Mouse (Mus musculus) stomach, embryonic 15.5 days (tissue): ENCODE data around the gene Rps23. TPM values are rescaled to one million over a fixed set of nuclear protein-coding genes. Genes with fewer than 3 reads are reported as not detected.
"Not testable (repeated sequence)": the region's sequence is repeated elsewhere in the genome, so short reads cannot be mapped to it uniquely, and the experiment has no call there.

Experiments used
- ATAC-seq: fragments of 200-750 bp; cut with Nextera tagmentation; 2 replicates; pipeline ENCODE4 v1.8.0; 2017; ENCODE audit warnings: low read depth, moderate number of reproducible peaks, moderate TSS enrichment; ENCODE audit not compliant: insufficient read depth, low FRiP score
- H3K27ac ChIP-seq: fragments of 300-500 bp; sonication (generic); 2 replicates; pipeline ENCODE4 v1.5.1; 2015; ENCODE audit warnings: mild to moderate bottlenecking, inconsistent platforms
- H3K27me3 ChIP-seq: fragments of 300-500 bp; sonication (generic); replicated peaks from 2 replicates; pipeline ENCODE4 v1.6.1; 2015; ENCODE audit warnings: inconsistent platforms
- H3K36me3 ChIP-seq: fragments of 300-500 bp; sonication (generic); 2 replicates; pipeline ENCODE4 v1.6.1; 2015; ENCODE audit warnings: inconsistent platforms
- H3K4me1 ChIP-seq: fragments of 300-500 bp; sonication (generic); 2 replicates; pipeline ENCODE4 v1.6.1; 2015; ENCODE audit warnings: inconsistent platforms
- H3K4me2 ChIP-seq: fragments of 300-500 bp; sonication (generic); 2 replicates; pipeline ENCODE4 v1.6.1; 2015; ENCODE audit warnings: mild to moderate bottlenecking, inconsistent platforms
- H3K4me3 ChIP-seq: fragments of 300-500 bp; sonication (generic); replicated peaks from 2 replicates; pipeline ENCODE4 v1.5.1; 2015; ENCODE audit warnings: inconsistent platforms
- H3K9ac ChIP-seq: fragments of 300-500 bp; sonication (generic); 2 replicates; pipeline ENCODE4 v1.6.1; 2015; ENCODE audit warnings: inconsistent platforms
- H3K9me3 ChIP-seq: fragments of 300-500 bp; sonication (generic); 2 replicates; pipeline ENCODE4 v1.6.1; 2016; ENCODE audit warnings: inconsistent platforms
- WGBS: fragments of 180-500 bp; shearing (Covaris S2); methylation state at CpG from one replicate; pipeline ENCODE4 v1.1.7; 2015; 5-methylcytosine and 5-hydroxymethylcytosine counted together
- polyA plus RNA-seq: library from polyadenylated mRNA; unstranded; fragments of >200 nt; fragmentation: Nextera tagmentation; extraction: Ambion mirVana; gene quantifications from 2 replicates; pipeline ENCODE4 v1.2.1, GENCODE M21; 2015

Rps23 gene
- polyA plus RNA-seq, 1 experiment from 2014 or later: 210 TPM

DNA sequence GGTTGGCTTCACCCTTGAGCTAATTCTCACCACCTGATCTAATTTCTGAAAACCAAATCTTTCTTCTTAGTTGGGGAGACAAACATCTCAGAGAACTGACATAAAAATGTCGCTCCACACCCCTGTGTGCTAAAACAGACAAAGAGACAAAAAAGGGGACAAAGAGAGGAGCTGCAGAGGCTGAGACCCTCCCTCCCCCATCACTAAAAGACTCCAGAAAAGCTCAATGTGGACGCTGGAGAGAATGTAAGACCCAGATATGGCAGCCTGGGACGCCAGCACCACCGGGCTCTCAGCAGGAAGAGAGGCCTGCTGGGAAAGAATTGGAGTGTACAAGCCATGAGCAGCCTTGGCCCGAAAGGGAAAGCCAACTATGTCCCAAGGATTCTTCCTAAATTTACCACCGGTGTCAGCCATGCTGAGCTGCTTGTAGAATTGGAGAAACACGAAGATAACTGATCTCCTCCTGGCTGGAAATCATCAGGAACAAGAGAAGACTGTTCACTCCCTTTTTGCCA lies 9.0 kb upstream of the Rps23 start:
- 55% methylated on average over 7 of the region's 7 CpGs for WGBS

GRCm38 (mm10) chr13:90914721-90915120 lies 8.0 kb upstream of the Rps23 start:
- no peak overlapping the region for H3K4me3 ChIP-seq
- no peak overlapping the region for H3K27ac ChIP-seq
- no peaks in the 10 kb centered on the region for H3K4me1 ChIP-seq
- no peaks in the 10 kb centered on the region for H3K9me3 ChIP-seq
- H3K4me2 ChIP-seq: no peak overlapping the region
- H3K9ac ChIP-seq: no peak overlapping the region
- no peaks in the 10 kb centered on the region for H3K27me3 ChIP-seq
- 91% methylated on average over 4 of the region's 4 CpGs for WGBS
- no peaks in the 10 kb centered on the region for H3K36me3 ChIP-seq
- no peak for ATAC-seq

More for the DNA sequence above, 9.0 kb upstream of the Rps23 start:
- no peak for ATAC-seq
- no peaks in the 10 kb centered on the region for H3K36me3 ChIP-seq
- H3K9me3 ChIP-seq: no peaks in the 10 kb centered on the region
- H3K27ac ChIP-seq: no peak overlapping the region
- H3K4me1 ChIP-seq: no peaks in the 10 kb centered on the region
- H3K9ac ChIP-seq: no peak overlapping the region
- no peaks in the 10 kb centered on the region for H3K27me3 ChIP-seq
- no peak overlapping the region for H3K4me2 ChIP-seq
- no peak overlapping the region for H3K4me3 ChIP-seq

DNA sequence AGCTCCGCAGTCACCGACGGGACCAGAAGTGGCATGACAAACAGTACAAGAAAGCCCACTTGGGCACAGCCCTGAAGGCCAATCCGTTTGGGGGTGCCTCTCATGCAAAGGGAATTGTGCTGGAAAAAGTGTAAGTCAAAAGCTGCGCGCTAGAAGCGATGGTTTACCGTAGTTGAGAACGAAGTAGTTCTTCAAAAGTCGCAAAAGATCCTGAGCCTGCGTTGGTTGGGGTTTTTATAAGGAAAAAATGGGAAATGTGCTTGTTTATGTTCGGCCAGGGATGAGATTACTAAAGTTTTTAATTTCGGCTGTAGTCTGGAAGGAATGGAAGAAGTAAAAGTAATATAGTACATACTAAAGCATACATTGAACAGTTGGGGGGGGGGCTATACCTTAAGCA lies 859 bp downstream of the Rps23 start:
- Histone ChIP-seq H3K9ac (peak overlapping the region; percentile 92), H3K4me2 (peak overlapping the region; percentile 52), H3K27ac (0 out of 2 replicates have a peak overlapping the region, but pooled peaks have one; percentile 86), H3K4me3 (peak overlapping the region; percentile 94), H3K36me3 (peaks cover 25% of the 10 kb centered on the region)
- under 1% methylated on average over 13 of the region's 13 CpGs for WGBS
- not testable (repeated sequence) for ATAC-seq, H3K9me3 ChIP-seq, H3K4me1 ChIP-seq, H3K27me3 ChIP-seq

- Histone ChIP-seq H3K4me1 (peaks cover 3% of the 10 kb centered on the region; the same call in 1 of the 2 replicates), H3K9me3 (no peaks in the 10 kb centered on the region), H3K27ac (peak overlapping the region; percentile 35; the same call in 1 of the 2 replicates), H3K4me2 (peak overlapping the region; percentile 52), H3K36me3 (peaks cover 25% of the 10 kb centered on the region), H3K4me3 (peak overlapping the region; percentile 94), H3K27me3 (no peaks in the 10 kb centered on the region), H3K9ac (peak overlapping the region; percentile 92; the same call in 1 of the 2 replicates)
- WGBS: 48% methylated on average over 9 of the region's 9 CpGs
- no peak for ATAC-seq
These were observed 1.3 kb downstream of the Rps23 start for GRCm38 (mm10) chr13:90924072-90924471.

- ATAC-seq: no peak
- Histone ChIP-seq H3K27ac (no peak overlapping the region), H3K9ac (no peak overlapping the region), H3K4me1 (peaks cover 3% of the 10 kb centered on the region; the same call in 1 of the 2 replicates), H3K9me3 (no peaks in the 10 kb centered on the region), H3K27me3 (no peaks in the 10 kb centered on the region), H3K36me3 (peaks cover 25% of the 10 kb centered on the region), H3K4me3 (no peak overlapping the region), H3K4me2 (no peak overlapping the region)
- WGBS: 80% methylated on average over 5 of the region's 5 CpGs
These were observed 2.4 kb downstream of the Rps23 start for GRCm38 (mm10) chr13:90925191-90925590.

- Histone ChIP-seq H3K36me3 (peaks cover 25% of the 10 kb centered on the region), H3K9ac (no peak overlapping the region), H3K9me3 (no peaks in the 10 kb centered on the region), H3K4me1 (peaks cover 3% of the 10 kb centered on the region; the same call in 1 of the 2 replicates), H3K27me3 (no peaks in the 10 kb centered on the region), H3K4me3 (no peak overlapping the region), H3K27ac (no peak overlapping the region), H3K4me2 (no peak overlapping the region)
- 75% methylated on average over 7 of the region's 7 CpGs for WGBS
- no peak for ATAC-seq
These were observed 3.5 kb downstream of the Rps23 start for GRCm38 (mm10) chr13:90926125-90926765.

DNA sequence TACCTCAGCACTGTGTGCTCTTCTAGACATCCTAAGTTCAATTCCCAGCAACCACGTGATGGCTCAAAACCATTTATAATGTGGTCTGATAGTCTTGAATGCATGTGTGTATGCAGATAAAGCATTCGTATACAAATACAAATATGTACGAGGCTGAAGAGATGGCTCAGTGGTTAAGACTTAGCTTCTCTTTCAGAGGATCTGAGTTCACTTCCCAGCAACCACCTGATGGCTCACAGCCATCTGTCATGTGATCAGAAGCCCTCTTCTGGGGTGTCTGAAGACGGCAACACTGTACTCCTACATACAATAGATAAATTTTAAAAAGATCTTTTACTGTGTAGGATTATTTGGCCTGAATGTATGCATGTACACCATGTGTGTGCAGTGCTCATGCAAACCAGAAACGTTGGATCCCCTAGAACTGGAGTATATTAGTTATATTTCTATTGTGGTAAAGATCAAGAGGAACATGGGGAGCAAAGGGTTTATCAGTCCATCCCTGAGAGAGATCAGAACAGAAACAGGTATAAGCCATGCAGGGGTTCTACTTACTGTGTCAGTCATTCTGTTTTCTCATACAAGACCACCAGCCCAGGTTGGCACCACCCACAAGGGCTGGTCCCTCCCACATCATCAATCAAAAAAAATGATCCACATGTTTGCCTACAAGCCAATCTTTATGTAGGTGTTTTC lies 4.3 kb downstream of the Rps23 start:
- Histone ChIP-seq H3K9ac (no peak overlapping the region), H3K27me3 (no peaks in the 10 kb centered on the region), H3K9me3 (no peaks in the 10 kb centered on the region), H3K4me1 (peaks cover 3% of the 10 kb centered on the region; the same call in 1 of the 2 replicates), H3K27ac (no peak overlapping the region), H3K4me2 (no peak overlapping the region), H3K4me3 (no peak overlapping the region), H3K36me3 (peaks cover 25% of the 10 kb centered on the region)
- 67% methylated on average over 5 of the region's 5 CpGs for WGBS
- ATAC-seq: no peak

DNA sequence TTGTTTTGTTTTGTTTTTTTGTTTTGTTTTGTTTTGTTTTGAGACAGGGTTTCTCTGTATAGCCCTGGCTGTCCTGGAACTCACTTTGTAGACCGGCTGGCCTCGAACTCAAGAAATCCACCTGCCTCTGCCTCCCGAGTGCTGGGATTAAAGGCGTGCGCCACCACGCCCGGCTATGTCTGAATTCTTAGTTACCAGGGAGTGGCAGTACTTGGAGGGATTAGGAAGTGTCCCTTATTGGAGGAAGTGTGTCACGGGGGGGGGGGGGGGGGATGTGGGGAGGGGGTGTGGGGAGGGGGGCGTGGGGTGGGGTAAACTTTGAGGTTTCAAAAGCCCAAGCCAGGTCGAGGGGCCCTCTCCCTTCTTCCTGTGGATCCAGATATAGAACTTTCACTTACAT lies 5.5 kb downstream of the Rps23 start:
- not testable (repeated sequence) for H3K4me1 ChIP-seq, H3K27me3 ChIP-seq, H3K27ac ChIP-seq, ATAC-seq, H3K4me3 ChIP-seq, H3K9ac ChIP-seq, H3K9me3 ChIP-seq, H3K4me2 ChIP-seq
- 83% methylated on average over 9 of the region's 10 CpGs for WGBS
- peaks cover 25% of the 10 kb centered on the region for H3K36me3 ChIP-seq

DNA sequence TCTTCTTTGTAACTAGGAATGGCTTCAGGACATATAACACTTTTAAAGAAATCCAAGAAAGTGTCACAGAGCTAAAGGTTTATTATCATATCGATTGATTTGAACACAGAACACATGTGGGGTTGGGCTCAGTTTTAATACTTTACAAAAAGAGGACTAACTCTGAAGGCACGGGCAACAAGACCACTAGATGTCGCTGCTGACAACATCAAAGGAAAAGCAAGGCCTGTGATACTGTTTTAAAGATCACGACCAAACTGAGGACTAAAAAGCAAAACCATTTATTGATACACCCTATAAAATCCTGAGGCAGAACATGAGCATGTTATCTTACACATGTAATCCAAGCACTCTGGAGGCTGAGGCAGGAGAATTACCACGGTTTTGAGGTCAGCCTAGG lies 7.1 kb downstream of the Rps23 start:
- Histone ChIP-seq H3K4me1 (no peaks in the 10 kb centered on the region), H3K27ac (no peak overlapping the region), H3K36me3 (peaks cover 23% of the 10 kb centered on the region), H3K27me3 (no peaks in the 10 kb centered on the region), H3K9ac (no peak overlapping the region), H3K9me3 (no peaks in the 10 kb centered on the region), H3K4me3 (no peak overlapping the region), H3K4me2 (no peak overlapping the region)
- 20% methylated on average over 5 of the region's 5 CpGs for WGBS
- no peak for ATAC-seq

DNA sequence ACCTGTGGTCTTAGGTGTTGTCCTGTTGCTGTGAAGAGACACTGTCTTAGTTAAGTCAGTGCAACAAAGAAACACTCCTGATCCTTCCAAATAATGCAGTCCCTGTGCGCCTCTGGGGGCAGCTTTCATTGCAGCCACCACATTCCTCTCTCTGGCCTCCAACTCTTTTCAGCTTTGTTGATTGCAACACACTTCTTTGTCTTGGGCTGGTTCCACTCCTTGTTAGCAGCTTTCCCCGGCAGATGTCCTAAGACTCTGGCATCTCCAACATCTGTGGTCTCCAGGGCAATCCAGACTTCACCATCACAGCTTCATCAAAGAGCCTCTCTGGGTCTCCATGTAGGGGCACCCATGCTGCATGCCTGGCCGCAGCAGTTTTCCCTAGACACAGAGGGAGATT lies 10.5 kb downstream of the Rps23 start:
- Histone ChIP-seq H3K4me1 (no peaks in the 10 kb centered on the region), H3K27me3 (no peaks in the 10 kb centered on the region), H3K36me3 (no peaks in the 10 kb centered on the region), H3K9ac (no peak overlapping the region), H3K27ac (no peak overlapping the region), H3K9me3 (no peaks in the 10 kb centered on the region), H3K4me3 (no peak overlapping the region), H3K4me2 (no peak overlapping the region)
- ATAC-seq: no peak
- 70% methylated on average over 3 of the region's 3 CpGs for WGBS

DNA sequence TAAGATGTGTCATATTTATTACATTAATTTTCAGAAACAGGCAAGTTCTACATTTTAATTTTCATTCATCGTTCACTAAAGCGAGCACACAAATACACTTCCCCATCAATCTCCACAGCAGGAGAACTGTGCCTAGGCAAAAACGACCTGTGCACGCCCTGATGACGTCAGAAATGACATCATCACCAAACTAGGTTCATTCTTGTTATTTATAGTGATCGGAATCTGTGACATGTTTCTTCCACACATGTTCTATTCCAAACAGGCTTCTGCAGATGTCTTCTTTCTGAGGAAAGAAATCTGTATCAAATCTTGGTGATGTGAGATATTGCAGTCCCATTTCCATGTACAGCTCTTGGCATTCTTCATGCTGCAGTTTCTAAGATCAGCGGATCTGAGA lies 13.1 kb downstream of the Rps23 start:
- no peaks in the 10 kb centered on the region for H3K36me3 ChIP-seq
- 79% methylated on average over 7 of the region's 7 CpGs for WGBS
- H3K27me3 ChIP-seq: no peaks in the 10 kb centered on the region
- H3K4me1 ChIP-seq: no peaks in the 10 kb centered on the region
- H3K27ac ChIP-seq: no peak overlapping the region
- no peaks in the 10 kb centered on the region for H3K9me3 ChIP-seq
- H3K4me2 ChIP-seq: no peak overlapping the region
- no peak overlapping the region for H3K4me3 ChIP-seq
- no peak for ATAC-seq
- H3K9ac ChIP-seq: no peak overlapping the region

- no peaks in the 10 kb centered on the region for H3K4me1 ChIP-seq
- H3K36me3 ChIP-seq: no peaks in the 10 kb centered on the region
- H3K9me3 ChIP-seq: no peaks in the 10 kb centered on the region
- H3K27me3 ChIP-seq: no peaks in the 10 kb centered on the region
- WGBS: 35% methylated on average over 6 of the region's 6 CpGs
- H3K27ac ChIP-seq: no peak overlapping the region
- H3K9ac ChIP-seq: no peak overlapping the region
- no peak overlapping the region for H3K4me2 ChIP-seq
- peak; percentile 88 for ATAC-seq
- no peak overlapping the region for H3K4me3 ChIP-seq
These were observed 16.4 kb downstream of the Rps23 start for GRCm38 (mm10) chr13:90939192-90939591.
